Mouse (Mus musculus): ENCODE measurements around the gene Vmn2r23.

- no peak for TF ChIP-seq GATA1 (IDR thresholded peaks at IDR 0.05; ENCODE audit: low read length)
- TF ChIP-seq TAL1 (IDR thresholded peaks at IDR 0.05; ENCODE audit: low read length) = no peak
Measured at GRCm38 (mm10) chr6:123657040-123657439, 45.4 kb upstream of the Vmn2r23 start.
